8 mouse cellular contexts compared by ENCODE assay signal in the genomic region with DNA sequence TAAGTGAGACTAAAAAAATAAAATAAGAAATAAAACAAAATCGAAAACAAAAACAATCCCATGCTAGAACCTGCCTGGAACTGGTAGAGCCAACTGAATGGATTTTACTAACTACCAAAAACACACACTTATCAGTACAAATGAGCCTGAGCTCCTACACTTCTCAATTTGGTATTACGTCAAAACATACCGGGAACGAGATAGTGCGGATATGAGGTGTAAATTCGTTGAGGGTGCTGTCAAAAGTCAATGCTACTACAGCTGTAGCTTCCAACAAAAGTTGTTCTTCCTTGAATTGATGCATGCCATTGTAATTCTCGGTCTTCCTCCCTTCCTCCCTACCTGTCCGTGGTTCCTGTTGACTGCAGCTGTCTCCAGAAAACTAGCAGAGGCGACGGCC. TPM values are rescaled to one million over a fixed set of nuclear protein-coding genes. Genes with fewer than 3 reads are reported as not detected.
DNase-seq lines count a peak whose midpoint lies in the region; ATAC-seq and TF ChIP-seq lines count a peak whose summit lies in the region.

No protein-coding gene starts in this region.

- H3K27ac ChIP-seq in lung, postnatal 0 days (ENCODE audit: low read length), result peak overlapping the region; percentile 91; the same call in 1 of the 2 replicates
- H3K27ac ChIP-seq in forebrain, embryonic 11.5 days (ENCODE audit: low read depth, low read length), result no peak overlapping the region
- H3K27ac ChIP-seq in liver, embryonic 12.5 days, result peak overlapping the region; percentile 83
- no peak overlapping the region for H3K27ac ChIP-seq in stomach, embryonic 14.5 days (ENCODE audit: low read length)

- H3K4me1 ChIP-seq in lung, postnatal 0 days (ENCODE audit: insufficient read depth, low read depth, low read length), result peaks cover 10% of the 10 kb centered on the region; the same call in 1 of the 2 replicates
- 0 out of 2 replicates have a peak, but pooled peaks cover 2% of the 10 kb centered on the region for H3K4me1 ChIP-seq in forebrain, embryonic 11.5 days (replicated peaks; ENCODE audit: control insufficient read depth, insufficient read depth, low read length)
- H3K4me1 ChIP-seq in liver, embryonic 12.5 days, result peaks cover 36% of the 10 kb centered on the region
- no peaks in the 10 kb centered on the region; the same call in 1 of the 2 replicates for H3K4me1 ChIP-seq in stomach, embryonic 14.5 days (ENCODE audit: control insufficient read depth, insufficient read depth, low read length)

- peak overlapping the region; percentile 98 for H3K4me3 ChIP-seq in lung, postnatal 0 days (ENCODE audit: low read depth, low read length)
- H3K4me3 ChIP-seq in forebrain, embryonic 11.5 days (ENCODE audit: low read depth, low read length), result peak overlapping the region; percentile 98
- peak overlapping the region; percentile 96 for H3K4me3 ChIP-seq in liver, embryonic 12.5 days
- H3K4me3 ChIP-seq in stomach, embryonic 14.5 days (ENCODE audit: low read depth, low read length), result peak overlapping the region; percentile 85

- no peak for DNase-seq in lung, postnatal 0 days (ENCODE audit: low spot score)
- no peak for DNase-seq in lung, postnatal 36 days
- DNase-seq in forebrain, embryonic 11.5 days (ENCODE audit: low spot score), result no peak
- no peak for DNase-seq in spleen, postnatal 14 days (ENCODE audit: low spot score in 2 of 2)
- no peak for DNase-seq in kidney, postnatal 25 days

- TF ChIP-seq EP300 in lung, postnatal 0 days (IDR thresholded peaks at IDR 0.05), result no peak

- 0 out of 2 replicates have a peak, but pooled peaks have one; percentile 16 for ATAC-seq in lung, postnatal 0 days
- ATAC-seq in forebrain, embryonic 11.5 days (replicated peaks; ENCODE audit: low FRiP score), result peak; percentile 40; the same call in 1 of the 2 replicates
- ATAC-seq in liver, embryonic 12.5 days, result peak; percentile 20; the same call in 1 of the 2 replicates
- 0 out of 2 replicates have a peak, but pooled peaks have one; percentile 15 for ATAC-seq in stomach, embryonic 14.5 days (ENCODE audit: insufficient number of reproducible peaks, insufficient read depth, low FRiP score, low read depth)
- no peak for ATAC-seq in frontal cortex, adult (ENCODE audit: low TSS enrichment)

- H3K9me3 ChIP-seq in lung, postnatal 0 days (ENCODE audit: low read length), result no peaks in the 10 kb centered on the region
- H3K9me3 ChIP-seq in forebrain, embryonic 11.5 days (ENCODE audit: control insufficient read depth, low read length), result no peaks in the 10 kb centered on the region
- no peaks in the 10 kb centered on the region for H3K9me3 ChIP-seq in liver, embryonic 12.5 days (replicated peaks)
- H3K9me3 ChIP-seq in stomach, embryonic 14.5 days (ENCODE audit: control insufficient read depth, low read depth, low read length), result no peaks in the 10 kb centered on the region

- H3K4me2 ChIP-seq in lung, postnatal 0 days (replicated peaks; ENCODE audit: low read depth, low read length), result peak overlapping the region; percentile 67
- H3K4me2 ChIP-seq in forebrain, embryonic 11.5 days (ENCODE audit: low read depth, low read length, severe bottlenecking), result peak overlapping the region; percentile 81
- peak overlapping the region; percentile 89 for H3K4me2 ChIP-seq in liver, embryonic 12.5 days
- H3K4me2 ChIP-seq in stomach, embryonic 14.5 days (replicated peaks; ENCODE audit: low read depth, low read length), result peak overlapping the region; percentile 57

- H3K9ac ChIP-seq in lung, postnatal 0 days (replicated peaks; ENCODE audit: low read depth), result peak overlapping the region; percentile 99
- peak overlapping the region; percentile 99 for H3K9ac ChIP-seq in forebrain, embryonic 11.5 days (ENCODE audit: low read length)
- H3K9ac ChIP-seq in liver, embryonic 12.5 days, result peak overlapping the region; percentile 98
- no peak overlapping the region; the same call in 1 of the 2 replicates for H3K9ac ChIP-seq in stomach, embryonic 14.5 days (replicated peaks; ENCODE audit: low read depth, low read length)

- TF ChIP-seq CTCF in lung, postnatal 0 days (IDR thresholded peaks at IDR 0.05), result no peak

- H3K27me3 ChIP-seq in lung, postnatal 0 days (replicated peaks; ENCODE audit: insufficient read depth, low read length), result no peaks in the 10 kb centered on the region
- H3K27me3 ChIP-seq in forebrain, embryonic 11.5 days (ENCODE audit: control insufficient read depth, insufficient read depth, low read length), result no peaks in the 10 kb centered on the region
- H3K27me3 ChIP-seq in liver, embryonic 12.5 days (replicated peaks), result peaks cover 7% of the 10 kb centered on the region; the same call in 1 of the 2 replicates
- H3K27me3 ChIP-seq in stomach, embryonic 14.5 days (ENCODE audit: control insufficient read depth, insufficient read depth, low read length), result no peaks in the 10 kb centered on the region

- H3K36me3 ChIP-seq in lung, postnatal 0 days (ENCODE audit: insufficient read depth, low read length), result no peaks in the 10 kb centered on the region
- H3K36me3 ChIP-seq in forebrain, embryonic 11.5 days (ENCODE audit: control insufficient read depth, insufficient read depth, low read length), result no peaks in the 10 kb centered on the region
- H3K36me3 ChIP-seq in liver, embryonic 12.5 days, result no peaks in the 10 kb centered on the region
- H3K36me3 ChIP-seq in stomach, embryonic 14.5 days (ENCODE audit: control insufficient read depth, insufficient read depth, low read length), result no peaks in the 10 kb centered on the region

- WGBS in lung, postnatal 0 days, result 6% methylated on average over 10 of the region's 10 CpGs
- WGBS in forebrain, embryonic 11.5 days, result 21% methylated on average over 10 of the region's 10 CpGs
- 8% methylated on average over 10 of the region's 10 CpGs for WGBS in liver, embryonic 12.5 days (ENCODE audit: insufficient replicate concordance)
- WGBS in stomach, embryonic 14.5 days, result 12% methylated on average over 10 of the region's 10 CpGs

RNA-seq across cellular contexts. Expression of a gene that starts 0.4 kb away (rescaled TPM):
- 2.5 and 2.8 TPM in 2 replicates for polyA plus RNA-seq in lung, postnatal 0 days (2015; fragmentation: Nextera tagmentation; extraction: Ambion mirVana)
- polyA plus RNA-seq in forebrain, embryonic 11.5 days (2014; fragmentation: Nextera tagmentation; extraction: Ambion mirVana), result 7.8 and 8.0 TPM in 2 replicates
- 3.9 and 4.0 TPM in 2 replicates for polyA plus RNA-seq in liver, embryonic 12.5 days (2016; fragmentation: Nextera tagmentation; extraction: Ambion mirVana)
- polyA plus RNA-seq in stomach, embryonic 14.5 days (2014; fragmentation: Nextera tagmentation; extraction: Ambion mirVana), result 5.6 and 6.6 TPM in 2 replicates

RNA-seq across cellular contexts. Expression of a gene that starts 32.3 kb away (rescaled TPM):
- 5.9 and 7.2 TPM in 2 replicates for polyA plus RNA-seq in lung, postnatal 0 days (2015; fragmentation: Nextera tagmentation; extraction: Ambion mirVana)
- 37.3 and 41.3 TPM in 2 replicates for polyA plus RNA-seq in forebrain, embryonic 11.5 days (2014; fragmentation: Nextera tagmentation; extraction: Ambion mirVana)
- 18.6 and 19.3 TPM in 2 replicates for polyA plus RNA-seq in liver, embryonic 12.5 days (2016; fragmentation: Nextera tagmentation; extraction: Ambion mirVana)
- polyA plus RNA-seq in stomach, embryonic 14.5 days (2014; fragmentation: Nextera tagmentation; extraction: Ambion mirVana), result 20.6 and 27.2 TPM in 2 replicates

Comparison
In these comparisons a context has a peak if more than half of its experiments do, and no peak if none do; other contexts are left out.
1. H3K27ac ChIP-seq: peak in lung, postnatal 0 days (single experiment) and liver, embryonic 12.5 days (single experiment); none in forebrain, embryonic 11.5 days (single experiment) and stomach, embryonic 14.5 days (single experiment).
2. Peak in every context shown above with its lines, with median percentiles within 50 percentile points of each other: H3K4me2 ChIP-seq and H3K4me3 ChIP-seq.